Comparison of ENCODE assay signal across 8 mouse cellular contexts in genomic region chr6:47188193-47188592, GRCm38 (mm10).
DNase-seq lines count a peak whose midpoint lies in the region.

No protein-coding gene starts in this region.

- intact Hi-C loops in gastrocnemius, postnatal 14 days (cut with DNase I; ENCODE audit: low total_unique reads), result no loop called here

- DNase-seq in gastrocnemius, adult 18-20 months (ENCODE audit: low spot score), result peak; percentile 14
- DNase-seq in gastrocnemius, postnatal 14 days, result no peak
- peak; percentile 81 for DNase-seq in A20 (ENCODE audit: low read depth, low spot score)
- DNase-seq in adrenal gland, adult 18-20 months (ENCODE audit: low spot score in 2 of 2), result peak; percentile 12 to 34
- DNase-seq in frontal cortex, adult 2 months (ENCODE audit: extremely low spot score in 1 of 2, low spot score in 1 of 2), result peak; percentile 8 to 73
- DNase-seq in left cerebral cortex, adult 11 months (ENCODE audit: low spot score), result peak; percentile 23
- DNase-seq in mesoderm, embryonic 11.5 days (ENCODE audit: low read depth, low spot score), result peak; percentile 23
- no peak for DNase-seq in yolk sac, embryonic 10.5 days (ENCODE audit: low spot score)

Comparison
In these comparisons a context has a peak if more than half of its experiments do, and no peak if none do; other contexts are left out.
1. DNase-seq: peak in gastrocnemius, adult 18-20 months (single experiment), A20 (single experiment), adrenal gland, adult 18-20 months (2 of 2), frontal cortex, adult 2 months (2 of 2), left cerebral cortex, adult 11 months (single experiment) and mesoderm, embryonic 11.5 days (single experiment); none in gastrocnemius, postnatal 14 days (single experiment) and yolk sac, embryonic 10.5 days (single experiment).